Mouse (Mus musculus) retina, embryonic 14.5 days (tissue): ENCODE measurements at regions not wholly inside any gene's neighbourhood (a gene's known extent, or its start where the extent isn't known, plus 50 kb on each side); places are given as distances from the start of the nearest gene placed in this dataset.
"Not testable (repeated sequence)": the region's sequence is repeated elsewhere in the genome, so short reads cannot be mapped to it uniquely, and the experiment has no call there.

Source experiments
- DNase-seq: peaks from one replicate; pipeline ENCODE4 v3.0.0-alpha.2; 2015; ENCODE audit warnings: low spot score

DNA sequence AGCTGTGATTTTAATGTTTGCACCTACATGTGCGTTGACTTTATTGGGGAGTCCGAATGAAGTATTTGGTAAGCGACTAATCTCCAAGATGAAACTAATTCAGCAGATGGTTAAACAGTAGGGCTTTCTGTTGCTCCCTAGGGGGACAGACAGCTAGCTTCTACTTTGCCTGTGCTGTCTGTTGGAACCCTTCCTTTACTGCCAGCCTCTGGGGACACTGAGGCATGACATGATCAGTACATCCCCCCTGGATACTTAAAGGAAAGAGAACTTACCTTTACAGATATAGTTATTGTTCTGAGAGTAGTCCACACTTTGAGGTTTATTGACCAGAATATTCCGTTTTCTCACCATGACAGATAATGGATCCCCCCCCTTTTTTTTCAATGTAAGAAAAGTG lies 289.8 kb upstream of the Ift57 start:
- peak; percentile 8 for DNase-seq

DNA sequence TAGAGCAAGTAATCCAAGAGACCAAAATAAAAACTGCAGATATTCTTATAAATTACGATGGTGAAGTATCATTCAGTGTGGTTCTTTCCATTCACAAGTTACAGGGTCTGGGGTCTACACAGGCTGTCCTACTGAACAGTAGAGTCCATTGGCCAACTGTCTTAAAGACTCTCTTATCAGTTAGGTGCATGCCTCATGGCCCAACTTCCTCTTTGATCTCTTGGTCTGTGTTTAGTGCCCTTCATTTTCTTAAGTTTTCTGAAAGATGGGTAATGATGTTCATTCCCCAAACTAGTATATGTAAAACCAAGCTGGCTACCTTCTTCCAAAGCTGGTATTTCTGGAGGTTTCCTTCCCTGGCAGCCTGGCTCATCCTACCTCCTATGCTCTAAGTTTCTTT lies 268.7 kb upstream of the Ift57 start:
- no peak for DNase-seq

GRCm38 (mm10) chr16:49431902-49432301 lies 267.1 kb upstream of the Ift57 start:
- no peak for DNase-seq

DNA sequence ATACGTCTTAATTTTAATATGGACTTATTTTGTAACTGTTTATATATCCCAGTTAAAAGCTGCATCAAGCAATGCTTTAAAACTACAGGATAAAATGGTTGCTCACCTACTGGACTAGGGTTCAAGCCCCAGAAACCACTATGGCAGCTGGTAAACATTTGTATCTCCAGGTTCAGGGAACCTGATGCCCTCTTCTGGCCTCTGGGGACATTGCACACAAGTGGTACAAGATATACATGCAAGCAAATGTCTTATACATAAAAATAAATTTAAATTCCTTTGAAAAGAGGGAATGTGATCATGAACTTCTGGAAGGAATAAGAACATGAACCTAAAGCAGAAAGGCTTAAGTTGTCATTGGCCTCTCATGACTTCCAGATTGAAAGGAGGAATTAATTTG lies 257.8 kb upstream of the Ift57 start:
- peak; percentile 24 for DNase-seq

DNA sequence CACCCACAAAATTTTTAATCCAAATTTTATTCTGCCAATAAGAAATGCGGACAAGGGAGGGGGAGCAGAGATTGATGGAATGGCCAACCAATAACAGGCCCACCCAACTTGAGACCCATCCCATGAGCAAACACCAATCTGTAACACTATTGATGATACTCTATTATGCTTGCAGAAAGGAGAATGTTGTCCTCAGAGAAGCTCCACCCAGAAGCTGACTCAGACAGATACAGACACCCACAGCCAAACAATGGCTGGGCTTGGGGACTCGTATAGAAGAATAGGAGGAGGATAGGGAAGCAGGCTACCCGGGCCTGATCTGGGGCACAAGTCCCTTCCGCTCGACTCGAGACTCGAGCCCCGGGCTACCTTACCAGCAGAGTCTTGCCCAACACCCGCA lies 251.7 kb upstream of the Ift57 start:
- not testable (repeated sequence) for DNase-seq

DNA sequence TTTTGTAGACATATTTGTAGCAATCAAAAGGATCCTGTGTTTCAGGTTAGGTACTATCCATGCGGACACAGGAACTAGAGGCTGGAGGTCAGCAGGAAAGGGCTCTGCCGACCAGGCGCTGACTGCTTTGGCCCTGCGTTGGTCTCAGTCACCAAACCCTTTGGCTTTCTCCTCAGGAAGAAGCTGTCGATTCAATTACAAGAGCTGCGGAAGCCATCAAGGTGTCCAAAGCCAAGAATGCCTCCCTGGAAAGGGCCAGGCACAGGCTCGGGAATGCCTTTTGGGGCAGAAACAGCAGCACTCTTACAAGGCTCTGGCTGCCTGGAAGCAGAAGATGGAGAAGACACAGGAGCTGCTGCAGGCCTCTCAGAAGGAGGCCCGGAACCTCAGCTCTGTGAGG lies 205.2 kb upstream of the Ift57 start:
- no peak for DNase-seq

GRCm38 (mm10) chr16:49497521-49498010 lies 201.5 kb upstream of the Ift57 start:
- no peak for DNase-seq

- peak; percentile 85 for DNase-seq
Observed at GRCm38 (mm10) chr16:49500818-49501217, 198.2 kb upstream of the Ift57 start.

DNA sequence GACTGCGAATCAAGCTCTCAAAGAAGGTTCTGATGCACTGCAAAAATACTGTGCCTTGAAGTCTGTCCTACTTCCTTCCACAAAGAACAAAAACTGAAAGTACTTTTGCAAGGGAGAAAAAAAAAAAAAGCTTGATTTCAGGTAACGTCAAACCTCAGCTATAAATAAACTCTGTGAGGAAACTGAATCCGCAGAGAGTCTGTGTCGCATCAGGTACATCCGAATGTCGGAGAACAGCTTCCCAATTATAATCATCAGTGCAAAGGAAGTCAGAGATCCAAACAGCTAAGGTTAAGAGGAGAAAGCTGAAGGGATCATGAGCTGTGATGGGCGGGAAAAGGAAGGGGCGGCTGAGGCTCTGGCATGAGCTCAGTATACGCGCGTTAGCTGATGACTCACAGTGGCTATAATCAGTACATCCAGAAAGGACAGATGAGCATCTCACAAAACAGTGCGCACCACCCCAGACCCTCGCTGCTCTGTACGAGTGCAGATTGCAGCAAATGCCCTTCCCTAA lies 195.1 kb upstream of the Ift57 start:
- DNase-seq = no peak

DNA sequence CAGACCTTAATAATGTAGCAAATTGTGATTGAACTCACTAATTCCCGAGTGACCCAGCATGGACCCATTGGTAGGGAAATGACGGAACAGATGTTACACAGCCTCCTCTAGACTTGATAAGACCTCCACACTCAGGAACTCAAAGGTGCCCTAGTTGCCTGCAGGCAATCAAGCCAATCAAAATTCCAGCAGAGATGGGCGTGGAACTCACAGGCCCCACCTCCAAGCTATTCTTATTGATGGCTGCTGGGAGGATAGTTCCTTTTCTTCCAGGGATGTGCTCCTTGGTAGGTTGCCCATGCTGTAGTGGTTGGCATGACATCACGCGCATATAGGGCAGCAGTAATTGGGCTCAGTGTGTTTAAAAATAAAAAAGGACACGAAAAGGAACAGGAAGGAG lies 194.4 kb upstream of the Ift57 start:
- no peak for DNase-seq

GRCm38 (mm10) chr16:49505271-49505670 lies 193.8 kb upstream of the Ift57 start:
- no peak for DNase-seq

DNA sequence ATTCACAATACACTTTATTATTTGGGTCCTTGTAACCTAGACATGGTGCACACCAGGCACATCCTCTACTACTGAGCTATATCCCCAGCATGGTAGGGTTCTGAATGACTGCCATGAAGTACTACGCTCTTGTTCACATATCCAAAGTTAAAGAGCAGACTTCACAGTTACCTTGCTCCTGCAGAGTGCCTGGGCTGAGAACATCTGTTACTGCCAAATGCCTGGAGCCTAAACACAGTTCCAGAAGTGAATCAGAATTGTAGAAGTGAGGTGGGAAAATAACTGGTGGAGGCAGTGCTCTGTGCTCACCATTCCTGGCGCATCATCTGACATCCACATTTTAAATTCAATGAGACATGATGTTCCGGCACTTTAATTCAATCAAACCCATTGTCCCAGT lies 180.2 kb upstream of the Ift57 start:
- no peak for DNase-seq

- no peak for DNase-seq
Observed at GRCm38 (mm10) chr16:49520411-49520810, 178.6 kb upstream of the Ift57 start.

DNA sequence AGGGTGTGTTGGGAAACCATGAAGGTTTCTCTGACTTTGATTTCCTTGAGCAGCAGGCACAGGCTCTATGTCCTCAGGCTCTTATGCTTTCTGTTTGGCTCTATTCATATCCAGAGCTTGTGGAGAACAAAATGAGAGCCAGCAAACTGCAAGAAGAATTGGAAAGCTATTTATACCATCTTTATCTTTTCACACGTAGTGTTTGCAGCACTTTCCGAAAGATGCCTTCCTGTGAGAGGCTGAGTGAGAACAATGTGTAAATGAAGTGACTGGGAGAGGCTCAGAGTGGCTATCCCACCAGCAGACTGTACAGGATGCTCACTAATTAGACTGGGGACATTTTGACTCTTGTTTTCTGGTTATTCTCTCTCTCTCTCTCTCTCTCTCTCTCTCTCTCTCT lies 177.3 kb upstream of the Ift57 start:
- DNase-seq = no peak

DNA sequence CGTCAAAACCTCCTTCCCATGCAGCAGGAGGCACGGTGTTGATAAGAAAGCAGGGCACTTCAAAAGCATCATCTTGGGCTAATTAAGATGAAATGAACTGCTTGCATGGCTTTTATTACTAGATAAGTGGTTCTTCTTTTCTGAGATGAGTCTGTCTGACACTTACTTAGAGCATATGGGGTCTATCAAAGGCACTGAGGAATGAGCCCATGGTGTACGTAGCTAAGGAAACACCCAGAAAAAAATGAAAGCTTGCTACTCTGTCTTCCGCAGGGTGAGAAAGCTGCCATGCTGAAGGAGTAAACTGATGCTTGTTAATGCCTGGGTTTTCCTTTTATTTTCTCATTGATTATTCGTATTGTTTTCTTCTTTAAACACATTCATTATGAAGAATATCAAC lies 176.5 kb upstream of the Ift57 start:
- DNase-seq = no peak

GRCm38 (mm10) chr16:49528618-49529017 lies 170.4 kb upstream of the Ift57 start:
- DNase-seq = not testable (repeated sequence)

GRCm38 (mm10) chr16:49529060-49529459 lies 170.0 kb upstream of the Ift57 start:
- peak; percentile 51 for DNase-seq

GRCm38 (mm10) chr16:49530051-49530450 lies 169.0 kb upstream of the Ift57 start:
- no peak for DNase-seq

DNA sequence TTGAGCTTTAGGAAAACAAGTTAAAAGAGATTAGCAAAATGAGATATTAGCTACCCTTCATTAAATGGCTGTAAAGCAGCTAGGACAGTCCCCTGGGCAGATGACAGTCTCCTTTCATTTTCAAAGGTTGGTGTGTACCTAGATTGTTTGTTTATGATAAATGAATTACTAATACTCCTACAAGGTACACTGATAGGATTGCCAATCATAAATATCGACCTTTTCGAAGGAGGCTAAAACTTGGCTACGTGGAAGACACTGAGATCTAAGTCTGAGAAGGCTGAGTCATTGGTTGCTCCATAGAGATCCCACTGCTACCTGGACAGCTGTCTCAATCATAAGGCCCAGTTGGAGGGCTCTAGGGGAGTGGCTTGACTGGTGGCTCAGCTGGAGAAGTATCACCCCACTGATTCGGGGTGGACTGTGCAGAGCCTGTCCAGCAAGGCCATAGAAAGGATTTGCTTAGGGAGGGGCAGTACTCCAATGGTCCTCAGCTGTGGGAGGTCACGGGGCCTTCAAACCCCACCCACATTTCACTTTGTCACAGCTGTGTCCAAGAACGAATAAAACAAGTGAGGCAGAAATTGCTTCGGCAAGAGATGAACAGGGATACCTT lies 166.9 kb upstream of the Ift57 start:
- DNase-seq = no peak

GRCm38 (mm10) chr16:49533498-49533998 lies 165.5 kb upstream of the Ift57 start:
- no peak for DNase-seq

DNA sequence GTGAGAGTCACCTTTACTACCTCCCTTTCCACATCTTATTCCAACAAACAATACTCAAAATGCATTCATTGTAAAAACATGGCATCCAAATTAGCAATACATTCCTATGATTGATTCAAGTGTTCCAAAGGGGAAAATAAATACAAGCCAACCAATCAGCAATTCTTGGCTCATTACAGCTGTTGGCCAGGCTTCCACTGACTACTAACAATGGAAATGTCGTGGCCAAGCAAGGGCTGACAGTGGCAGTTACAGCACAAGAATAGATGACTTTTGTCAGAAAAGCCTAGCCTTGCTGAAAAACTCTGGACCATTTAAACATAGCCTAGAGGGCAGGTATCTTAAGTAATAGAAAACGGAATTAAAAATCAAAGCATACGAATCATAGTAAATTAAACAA lies 148.8 kb upstream of the Ift57 start:
- no peak for DNase-seq

- no peak for DNase-seq
Observed at GRCm38 (mm10) chr16:49570031-49570430, 129.0 kb upstream of the Ift57 start.

- no peak for DNase-seq
Observed at GRCm38 (mm10) chr16:49572485-49573170, 126.4 kb upstream of the Ift57 start.

DNA sequence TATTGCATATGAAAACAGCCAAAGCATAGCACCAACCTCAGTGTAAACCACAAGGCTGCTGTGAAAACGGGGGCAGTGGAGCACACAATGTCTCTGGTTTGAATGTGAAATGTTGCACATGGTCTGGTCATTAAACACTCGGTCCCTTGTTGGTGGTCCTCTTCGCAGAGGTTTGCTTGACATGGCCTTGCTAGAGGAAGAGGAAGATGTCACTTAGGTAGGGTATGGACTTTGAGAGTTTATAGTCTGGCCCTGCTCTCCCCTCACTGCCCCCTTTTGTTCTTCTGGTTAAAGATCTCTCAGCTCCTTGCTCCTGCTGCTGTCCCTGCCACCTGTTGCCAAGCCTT lies 125.9 kb upstream of the Ift57 start:
- no peak for DNase-seq
